Mouse (Mus musculus): ENCODE results near the gene Lyrm4.
A peak's percentile ranks its signal among the peaks of the same experiment; 100 is the strongest.
"Not testable (repeated sequence)": the region's sequence is repeated elsewhere in the genome, so short reads cannot be mapped to it uniquely, and the experiment has no call there.

Gene Lyrm4

DNA sequence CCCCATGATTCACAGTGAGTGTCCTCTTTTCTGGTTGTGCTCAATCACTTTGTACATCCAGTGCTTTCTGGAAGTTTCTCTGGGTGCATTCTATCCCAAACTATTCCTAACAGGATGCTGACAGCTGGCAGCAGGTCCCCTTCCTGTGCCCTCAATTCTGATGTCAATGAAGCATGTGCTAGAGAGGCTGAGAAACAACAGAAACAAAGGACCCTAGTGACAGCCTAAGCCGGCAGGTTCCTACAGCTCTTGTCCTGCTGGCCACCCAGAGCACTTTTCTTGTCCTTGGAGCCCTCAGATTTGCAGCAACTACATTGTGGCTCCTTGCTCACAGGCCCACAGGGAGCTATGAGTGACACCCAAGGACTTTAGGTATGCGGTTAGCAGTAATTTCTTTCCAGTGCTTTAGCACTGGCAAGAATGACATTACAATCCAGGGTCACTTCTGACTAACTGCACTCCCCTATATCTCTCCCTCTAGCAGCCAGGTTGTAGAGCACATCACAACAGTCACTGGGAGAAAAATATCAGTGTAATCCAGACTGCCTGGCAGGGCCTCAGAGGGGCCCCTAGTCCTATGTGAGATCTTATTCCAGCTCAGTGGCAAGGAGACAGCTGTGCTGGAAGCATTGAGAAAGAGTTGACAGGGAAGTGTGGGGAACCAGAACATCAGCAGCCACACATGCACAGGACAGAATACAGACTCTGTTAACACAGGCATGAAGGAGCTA lies 121.5 kb downstream of the Lyrm4 start:
- DNase-seq (ENCODE audit: low read depth, low spot score): no peak

DNA sequence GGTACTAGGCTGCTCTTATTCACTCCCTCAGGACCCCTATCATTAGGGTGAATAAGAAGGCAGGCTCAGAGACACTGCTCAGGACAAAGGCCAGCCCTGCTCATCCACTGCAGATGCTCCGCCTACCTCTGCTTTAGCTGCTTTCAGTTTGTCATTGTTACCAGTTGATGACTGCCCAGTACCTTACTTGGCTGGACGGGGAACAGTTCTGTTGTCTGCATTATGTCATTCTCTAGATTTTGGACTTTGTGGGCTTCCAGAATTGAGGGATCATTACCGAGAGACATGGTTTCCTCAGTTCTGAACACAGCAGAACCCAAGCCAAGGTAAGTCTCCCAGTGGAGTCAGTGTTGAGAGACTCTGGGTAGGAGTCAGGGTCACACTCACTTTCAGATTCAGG lies 122.1 kb downstream of the Lyrm4 start:
- DNase-seq (ENCODE audit: low read depth, low spot score): no peak

GRCm38 (mm10) chr13:35994067-35994466 lies 123.3 kb downstream of the Lyrm4 start:
- DNase-seq (ENCODE audit: low read depth, low spot score): no peak

GRCm38 (mm10) chr13:35991185-35991584 lies 126.1 kb downstream of the Lyrm4 start:
- DNase-seq (ENCODE audit: low read depth, low spot score): not testable (repeated sequence)

GRCm38 (mm10) chr13:35989329-35989728 lies 128.0 kb downstream of the Lyrm4 start:
- DNase-seq (ENCODE audit: low read depth, low spot score): no peak

DNA sequence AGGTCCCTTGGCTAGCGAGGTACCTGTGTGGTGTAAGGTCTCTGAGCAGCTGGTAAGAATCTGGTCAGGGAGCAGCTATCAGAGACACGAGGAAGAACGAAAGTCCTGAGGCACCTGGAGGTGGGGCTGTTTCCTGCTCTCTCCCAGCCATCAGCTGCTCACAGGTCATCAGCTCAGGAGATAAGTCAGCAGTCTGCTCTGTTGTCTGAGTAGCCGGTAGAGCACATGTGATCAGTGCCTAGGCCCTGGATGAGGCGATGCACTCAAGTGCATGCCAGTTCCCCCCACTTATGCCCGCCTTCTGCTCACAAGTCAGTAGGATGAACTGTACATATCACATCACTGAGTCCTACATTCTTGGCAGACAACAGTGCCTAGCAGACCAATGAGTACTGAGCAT lies 134.3 kb downstream of the Lyrm4 start:
- DNase-seq (ENCODE audit: low read depth, low spot score): no peak

DNA sequence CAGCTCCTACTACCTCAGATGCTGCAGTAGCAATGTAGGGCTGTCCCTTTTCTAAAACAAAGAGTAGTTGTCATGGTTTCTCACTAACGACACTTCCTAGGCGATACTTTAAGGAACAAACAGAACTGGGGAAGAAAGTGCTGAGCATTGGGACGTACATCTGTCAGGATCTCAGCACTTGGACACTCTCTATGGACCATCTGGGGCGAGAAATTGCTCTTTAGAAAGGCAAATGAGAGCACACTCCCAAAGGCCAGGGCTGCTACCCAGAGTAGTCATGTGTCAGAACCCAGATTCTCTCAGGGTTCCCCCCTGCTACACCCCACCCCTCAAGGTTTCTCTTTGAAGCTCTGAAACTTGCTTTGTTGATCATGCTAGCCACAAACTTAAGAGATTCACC lies 136.9 kb downstream of the Lyrm4 start:
- no peak for DNase-seq (ENCODE audit: low read depth, low spot score)

GRCm38 (mm10) chr13:35976912-35977311 lies 140.4 kb downstream of the Lyrm4 start:
- DNase-seq (ENCODE audit: low read depth, low spot score): no peak

DNA sequence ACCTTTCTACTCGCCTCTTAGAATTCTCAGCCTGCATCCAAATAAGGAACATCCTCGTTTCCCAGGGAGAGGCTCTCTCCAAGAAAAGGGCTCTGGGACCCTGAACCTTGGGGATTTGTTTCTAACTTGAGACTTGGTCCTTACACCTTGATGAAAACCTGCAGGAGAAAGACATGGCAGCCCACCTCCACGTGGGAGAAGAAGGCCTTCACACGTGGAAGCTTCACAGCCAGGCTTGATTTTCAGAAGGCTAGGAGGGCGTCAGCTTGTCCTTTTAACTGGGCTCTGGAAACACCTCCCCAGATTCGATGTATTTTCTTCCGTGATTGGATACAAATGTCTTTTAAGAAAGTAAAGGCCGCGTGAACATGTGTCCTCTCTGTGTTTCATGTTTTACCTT lies 147.5 kb downstream of the Lyrm4 start:
- DNase-seq (ENCODE audit: low read depth, low spot score): no peak

DNA sequence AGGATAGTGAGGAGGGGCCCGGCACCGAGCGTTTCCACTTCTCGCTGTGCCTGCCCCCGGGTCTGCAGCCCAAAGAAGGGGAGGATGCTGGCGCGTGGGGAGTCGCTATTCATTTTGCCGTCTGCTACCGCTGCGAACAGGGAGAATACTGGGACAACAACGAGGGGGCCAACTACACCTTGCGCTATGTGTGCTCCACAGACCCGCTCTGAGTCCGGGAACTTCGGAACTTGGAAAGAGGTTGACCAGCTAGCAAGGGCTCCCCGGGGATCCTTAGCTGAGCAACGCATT lies 147.9 kb downstream of the Lyrm4 start:
- no peak for DNase-seq (ENCODE audit: low read depth, low spot score)

GRCm38 (mm10) chr13:35968719-35969430 lies 148.5 kb downstream of the Lyrm4 start:
- DNase-seq (ENCODE audit: low read depth, low spot score): no peak

DNA sequence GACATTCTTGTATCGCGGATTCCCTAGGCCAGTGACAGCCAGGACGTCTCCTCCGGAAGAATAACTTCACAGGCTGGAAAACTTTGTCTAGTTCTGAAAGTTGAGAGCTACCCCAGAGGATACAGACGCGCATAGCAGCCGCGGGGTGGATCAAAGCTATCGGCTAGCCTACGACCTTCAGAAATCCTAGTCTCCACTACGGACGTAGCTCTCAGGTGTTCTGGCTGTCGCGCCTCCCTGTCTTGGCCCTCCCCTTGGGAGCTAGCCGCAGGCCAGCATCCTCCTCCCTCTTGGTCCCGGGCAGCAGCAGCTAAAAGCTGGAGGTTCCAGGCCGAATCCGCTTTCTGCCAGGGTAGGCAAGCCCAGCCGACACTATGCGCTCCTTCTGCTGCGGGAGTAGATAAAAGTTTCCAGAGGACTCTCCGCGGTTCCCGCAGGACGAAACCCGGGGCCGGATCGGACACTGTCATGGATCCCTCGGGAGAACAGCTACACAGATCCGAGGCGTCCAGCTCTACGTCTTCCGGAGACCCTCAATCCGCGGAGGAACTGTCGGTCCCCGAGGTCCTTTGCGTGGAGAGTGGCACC lies 149.1 kb downstream of the Lyrm4 start:
- DNase-seq (ENCODE audit: low read depth, low spot score): no peak

GRCm38 (mm10) chr13:35967690-35968089 lies 149.6 kb downstream of the Lyrm4 start:
- DNase-seq (ENCODE audit: low read depth, low spot score): no peak

DNA sequence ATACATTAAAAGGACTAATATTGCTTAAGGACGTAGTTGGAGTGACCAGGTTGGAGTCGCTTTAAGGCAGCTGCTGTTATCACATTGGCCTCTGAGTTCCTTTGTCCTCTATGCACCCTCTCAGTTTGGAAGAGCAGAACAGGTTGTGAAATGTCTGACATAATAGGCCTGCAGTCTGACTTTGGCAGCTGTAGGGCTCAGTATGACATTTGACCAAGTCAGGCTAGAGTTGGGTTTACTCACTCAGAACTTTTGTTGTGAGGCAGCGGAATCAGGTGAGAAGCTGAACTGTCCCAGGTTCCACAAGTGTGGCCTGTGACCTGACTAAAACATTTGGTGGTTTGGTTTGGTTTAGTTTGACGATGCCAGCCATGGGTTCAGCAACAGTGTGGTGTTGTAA lies 153.7 kb downstream of the Lyrm4 start:
- DNase-seq (ENCODE audit: low read depth, low spot score): no peak

GRCm38 (mm10) chr13:35959391-35960067 lies 157.8 kb downstream of the Lyrm4 start:
- no peak for DNase-seq (ENCODE audit: low read depth, low spot score)

DNA sequence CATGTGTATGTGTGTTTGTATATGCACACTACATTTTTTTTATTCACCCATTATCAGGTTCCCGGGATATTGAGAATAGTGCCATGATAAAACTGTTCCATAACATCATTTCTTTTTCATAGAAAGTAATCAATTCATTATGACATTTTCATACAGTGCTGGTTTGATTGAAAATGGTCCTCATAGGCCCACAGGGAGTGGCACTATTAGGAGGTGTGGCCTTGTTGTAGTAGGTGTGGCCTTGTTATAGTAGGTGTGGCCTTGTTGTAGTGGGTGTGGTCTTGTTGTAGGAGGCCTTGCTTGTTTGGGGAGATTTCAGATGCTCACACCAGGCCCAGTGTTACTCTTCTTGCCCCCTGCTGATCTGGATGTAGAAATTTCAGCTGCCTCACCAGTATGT lies 158.8 kb downstream of the Lyrm4 start, which contains the start of gene Ppp1r3g:
TSS of gene Ppp1r3g (plus strand) at position 301 of the 400 bp plus-strand sequence.
- no peak for DNase-seq (ENCODE audit: low read depth, low spot score)

DNA sequence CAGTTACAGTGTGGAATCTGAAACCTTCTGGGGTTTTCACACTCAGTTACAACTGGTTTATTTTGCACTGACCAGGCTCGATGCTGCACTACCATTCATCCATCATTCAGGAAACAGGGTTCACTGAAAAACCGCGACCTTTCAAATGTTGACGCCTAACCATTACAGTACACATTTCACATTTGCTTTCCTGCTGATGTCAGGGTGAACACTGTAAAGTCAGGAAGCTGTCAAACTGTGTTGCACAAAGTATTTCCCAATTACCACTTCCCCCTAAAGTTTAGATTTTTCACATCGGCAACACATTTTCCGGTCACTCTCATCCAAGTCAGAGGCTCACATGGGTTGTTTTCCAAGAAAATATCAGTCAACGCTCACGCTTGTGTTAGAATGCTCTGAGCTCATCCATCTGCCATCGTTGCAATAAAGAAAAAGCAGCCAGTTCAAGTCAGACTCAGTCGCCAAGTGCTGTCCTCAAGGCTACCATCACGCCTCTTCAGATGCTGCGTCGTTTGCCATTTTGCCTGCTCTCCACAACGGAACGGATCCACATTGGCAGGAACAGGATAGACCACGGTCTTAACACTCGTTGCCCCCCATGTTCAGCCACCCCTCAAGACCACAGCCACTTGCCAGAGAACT lies 167.4 kb downstream of the Lyrm4 start:
- DNase-seq (ENCODE audit: low read depth, low spot score): no peak

- peak; percentile 59 for DNase-seq (ENCODE audit: low read depth, low spot score)
These were observed 169.8 kb downstream of the Lyrm4 start for GRCm38 (mm10) chr13:35947354-35948000.

- DNase-seq (ENCODE audit: low read depth, low spot score): no peak
These were observed 170.5 kb downstream of the Lyrm4 start for GRCm38 (mm10) chr13:35946659-35947353.

DNA sequence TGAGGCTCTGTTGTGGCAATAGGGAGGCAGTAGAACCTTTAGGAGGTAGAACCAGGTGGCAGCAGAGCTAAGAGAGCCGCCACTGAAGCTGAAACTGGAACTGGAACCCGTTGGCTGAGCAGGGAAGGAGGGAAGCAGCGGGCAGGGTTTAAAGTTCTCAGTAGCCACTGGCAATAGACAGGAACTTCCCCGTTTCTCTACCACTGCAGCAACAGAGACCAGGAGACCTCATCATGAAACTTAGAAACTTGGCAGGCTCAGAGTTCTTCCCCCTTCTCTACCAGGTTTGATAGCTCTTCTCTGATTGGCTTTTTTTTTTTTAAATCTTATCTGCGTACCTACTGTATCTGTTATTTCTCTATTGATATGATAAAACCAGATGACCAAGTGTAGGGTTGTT lies 176.4 kb downstream of the Lyrm4 start:
- no peak for DNase-seq (ENCODE audit: low read depth, low spot score)
